Mouse (Mus musculus): ENCODE measurements around the gene Cenpb. TPM values are rescaled to one million over a fixed set of nuclear protein-coding genes. Genes with fewer than 3 reads are reported as not detected.

Gene Cenpb
- polyA plus RNA-seq, 1 experiment, result 31.2 TPM

DNA sequence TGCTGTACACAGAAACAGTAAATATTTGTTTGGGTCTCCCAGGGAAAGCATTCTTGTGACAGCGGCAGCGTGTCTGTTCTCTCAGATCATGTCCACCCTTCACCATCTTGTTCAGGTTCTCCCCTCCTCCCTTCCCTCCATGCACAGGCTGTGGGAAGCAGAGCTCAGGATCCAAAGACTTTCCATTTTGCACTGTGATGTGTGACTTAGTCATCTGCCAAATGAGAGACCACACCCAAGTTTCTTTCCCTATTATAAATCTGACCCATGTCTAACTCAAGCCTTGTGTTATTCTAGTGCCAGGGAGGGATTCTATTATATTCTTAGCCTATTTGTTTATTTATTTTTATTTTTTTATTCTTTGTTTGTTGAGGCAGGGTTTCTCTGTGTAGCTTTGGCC is 28.5 kb upstream of the Cenpb start:
- WGBS, result 100% methylated on average over 2 of the region's 2 CpGs
- Histone ChIP-seq H3K27me3 (ENCODE audit: control insufficient read depth, insufficient read depth, low read length) (no peaks in the 10 kb centered on the region), H3K27ac (ENCODE audit: insufficient read depth, low read length) (no peak overlapping the region), H3K4me3 (ENCODE audit: extremely low read depth, insufficient read depth, insufficient read length) (no peak overlapping the region), H3K36me3 (ENCODE audit: control insufficient read depth, insufficient read depth, low read length) (peaks cover 4% of the 10 kb centered on the region; the same call in 1 of the 2 replicates), H3K4me1 (ENCODE audit: control insufficient read depth, insufficient read depth, insufficient read length) (peaks cover 4% of the 10 kb centered on the region; the same call in 1 of the 2 replicates)
- TF ChIP-seq POLR2A (IDR thresholded peaks at IDR 0.05; ENCODE audit: low read depth, low read length), result no peak
- DNase-seq (ENCODE audit: low read depth in 1 of 2, low spot score in 2 of 2), result no peak

DNA sequence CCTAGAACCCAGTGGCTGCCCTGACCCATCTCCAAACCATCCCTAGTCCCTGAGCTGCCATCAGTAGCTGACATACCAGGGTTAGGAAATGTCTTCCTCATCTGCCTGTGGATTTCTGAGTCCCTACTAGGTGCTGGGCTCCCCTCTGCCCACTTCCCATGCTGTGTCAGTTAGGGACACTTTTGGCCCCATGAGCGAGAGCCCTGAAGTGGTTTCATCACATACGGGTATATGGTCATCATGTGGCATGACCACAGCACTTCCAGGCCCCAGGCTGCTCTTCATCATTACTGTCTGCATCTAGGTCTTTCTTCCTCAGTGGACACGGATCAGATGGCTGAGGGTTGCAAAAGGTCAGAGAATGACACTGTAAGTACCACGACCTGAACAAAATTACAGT is 26.9 kb upstream of the Cenpb start, which contains the start of gene Ap5s1:
TSS of gene Ap5s1 (plus strand) at position 301 of the 400 bp plus-strand sequence.
- no peaks in the 10 kb centered on the region for H3K27me3 ChIP-seq (ENCODE audit: control insufficient read depth, insufficient read depth, low read length)
- no peak for DNase-seq (ENCODE audit: low read depth in 1 of 2, low spot score in 2 of 2)
- H3K27ac ChIP-seq (ENCODE audit: insufficient read depth, low read length), result no peak within 1 kb of the TSS
- no peak for TF ChIP-seq CTCF (IDR thresholded peaks at IDR 0.05; ENCODE audit: extremely low read depth, insufficient read depth, insufficient read length, insufficient replicate concordance)
- TF ChIP-seq POLR2A (IDR thresholded peaks at IDR 0.05; ENCODE audit: low read depth, low read length), result no peak
- WGBS, result 89% methylated on average over 4 of the region's 4 CpGs
- no peak within 1 kb of the TSS for H3K4me3 ChIP-seq (ENCODE audit: extremely low read depth, insufficient read depth, insufficient read length)
- no peaks in the 10 kb centered on the region for H3K36me3 ChIP-seq (ENCODE audit: control insufficient read depth, insufficient read depth, low read length)
- H3K4me1 ChIP-seq (ENCODE audit: control insufficient read depth, insufficient read depth, insufficient read length), result peaks cover 4% of the 10 kb centered on the region; the same call in 1 of the 2 replicates

DNA sequence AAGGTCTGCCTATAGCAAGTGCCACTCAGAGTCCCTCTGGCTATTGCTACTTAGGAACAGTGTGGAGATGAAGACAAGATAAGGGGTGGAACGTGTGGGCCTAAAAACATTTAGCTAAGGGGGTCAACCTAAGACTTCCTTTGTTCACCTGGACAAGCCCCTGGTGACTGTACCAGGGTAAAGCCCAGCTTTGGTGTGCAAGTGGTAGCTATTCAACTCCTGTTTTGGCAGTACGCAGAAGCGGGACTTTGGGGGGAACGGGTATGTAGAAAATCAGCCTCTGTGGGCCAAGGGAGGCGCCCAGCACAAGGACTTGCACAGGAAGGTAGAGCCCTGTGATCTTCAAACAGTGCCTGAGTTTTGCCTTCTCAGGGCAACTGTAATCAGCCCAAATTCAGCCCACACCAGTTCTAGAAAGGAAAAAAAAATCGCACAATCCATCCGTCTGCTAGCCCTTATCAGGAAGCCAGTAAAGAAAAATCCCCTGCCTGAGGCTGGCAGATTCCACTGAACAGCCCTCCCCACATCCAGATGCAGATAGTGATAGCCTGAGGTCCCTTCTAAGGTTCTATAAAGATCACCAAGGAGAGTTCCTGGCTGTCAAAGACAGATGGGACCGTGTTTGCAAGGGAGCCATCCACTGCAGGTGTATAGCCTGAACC is 25.8 kb upstream of the Cenpb start:
- H3K4me3 ChIP-seq (ENCODE audit: extremely low read depth, insufficient read depth, insufficient read length), result no peak overlapping the region
- H3K36me3 ChIP-seq (ENCODE audit: control insufficient read depth, insufficient read depth, low read length), result no peaks in the 10 kb centered on the region
- H3K27me3 ChIP-seq (ENCODE audit: control insufficient read depth, insufficient read depth, low read length), result no peaks in the 10 kb centered on the region
- no peak for DNase-seq (ENCODE audit: low read depth in 1 of 2, low spot score in 2 of 2)
- H3K4me1 ChIP-seq (ENCODE audit: control insufficient read depth, insufficient read depth, insufficient read length), result peaks cover 2% of the 10 kb centered on the region; the same call in 1 of the 2 replicates
- no peak overlapping the region for H3K27ac ChIP-seq (ENCODE audit: insufficient read depth, low read length)
- TF ChIP-seq CTCF (IDR thresholded peaks at IDR 0.05; ENCODE audit: extremely low read depth, insufficient read depth, insufficient read length, insufficient replicate concordance), result no peak
- no peak for TF ChIP-seq POLR2A (IDR thresholded peaks at IDR 0.05; ENCODE audit: low read depth, low read length)
- 68% methylated on average over 8 of the region's 8 CpGs for WGBS

DNA sequence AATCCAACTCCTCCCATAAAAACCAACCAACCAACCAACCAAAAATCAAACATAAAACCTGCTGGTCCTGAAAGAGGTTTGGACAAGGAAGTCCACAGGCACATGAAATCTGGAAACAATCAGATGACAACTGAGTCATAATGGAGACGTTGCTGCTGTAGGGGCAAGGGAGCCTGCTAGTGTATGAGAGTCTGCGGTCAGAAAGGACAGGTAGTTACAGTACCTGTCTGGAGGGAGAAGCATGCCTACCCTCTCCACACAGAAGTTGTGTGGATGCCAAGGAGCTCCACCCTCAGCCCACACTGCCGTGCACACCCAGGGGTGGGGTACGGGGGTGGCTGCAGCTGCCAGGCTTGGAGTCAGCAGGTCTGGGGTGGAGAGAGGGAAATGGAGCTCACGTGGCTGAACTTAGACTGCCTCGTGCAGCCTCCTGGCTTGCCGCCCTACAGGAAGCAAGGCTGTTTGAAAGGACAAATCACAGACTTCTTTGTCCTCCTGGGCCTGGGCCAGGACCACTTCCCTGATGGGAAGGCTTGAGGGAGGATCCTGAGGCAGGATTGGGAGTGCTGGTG is 24.6 kb upstream of the Cenpb start:
- DNase-seq (ENCODE audit: low read depth in 1 of 2, low spot score in 2 of 2), result no peak
- WGBS, result 26% methylated on average over 7 of the region's 7 CpGs
- Histone ChIP-seq H3K4me1 (ENCODE audit: control insufficient read depth, insufficient read depth, insufficient read length) (peaks cover 2% of the 10 kb centered on the region; the same call in 1 of the 2 replicates), H3K4me3 (ENCODE audit: extremely low read depth, insufficient read depth, insufficient read length) (no peak overlapping the region), H3K27me3 (ENCODE audit: control insufficient read depth, insufficient read depth, low read length) (no peaks in the 10 kb centered on the region), H3K36me3 (ENCODE audit: control insufficient read depth, insufficient read depth, low read length) (no peaks in the 10 kb centered on the region), H3K27ac (ENCODE audit: insufficient read depth, low read length) (peak overlapping the region; percentile 51)
- TF ChIP-seq POLR2A (IDR thresholded peaks at IDR 0.05; ENCODE audit: low read depth, low read length) (no peak), CTCF (IDR thresholded peaks at IDR 0.05; ENCODE audit: extremely low read depth, insufficient read depth, insufficient read length, insufficient replicate concordance) (no peak)

DNA sequence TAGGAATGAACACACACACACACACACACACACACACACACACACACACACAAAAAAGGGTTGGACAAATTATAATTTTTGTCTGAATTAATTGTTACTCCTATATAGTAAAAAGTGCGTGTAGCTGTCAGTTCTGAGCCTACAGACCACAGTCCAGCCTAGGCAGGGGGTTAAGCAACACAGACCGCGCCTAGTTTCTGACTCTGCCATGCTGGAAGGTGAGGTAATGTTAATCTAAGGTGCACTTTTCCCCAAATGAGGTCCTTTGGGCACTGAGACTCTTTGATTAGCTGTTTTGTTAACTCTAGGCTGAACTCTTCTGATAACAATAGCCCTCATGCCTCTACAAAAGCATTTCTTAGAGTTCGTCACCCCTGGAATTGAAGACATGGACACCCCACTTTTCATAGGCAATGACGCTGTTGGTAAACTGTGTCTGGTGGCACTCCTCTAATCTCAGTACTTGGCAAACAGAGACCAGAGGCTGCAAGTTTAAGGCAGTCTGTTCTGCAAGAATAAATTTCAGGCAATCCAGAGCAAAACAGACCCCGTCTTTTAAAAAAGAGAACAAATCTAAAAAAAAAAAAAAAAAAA is 24.0 kb upstream of the Cenpb start:
- Histone ChIP-seq H3K27me3 (ENCODE audit: control insufficient read depth, insufficient read depth, low read length) (no peaks in the 10 kb centered on the region), H3K27ac (ENCODE audit: insufficient read depth, low read length) (no peak overlapping the region), H3K4me3 (ENCODE audit: extremely low read depth, insufficient read depth, insufficient read length) (no peak overlapping the region), H3K36me3 (ENCODE audit: control insufficient read depth, insufficient read depth, low read length) (no peaks in the 10 kb centered on the region), H3K4me1 (ENCODE audit: control insufficient read depth, insufficient read depth, insufficient read length) (peaks cover 2% of the 10 kb centered on the region; the same call in 1 of the 2 replicates)
- DNase-seq (ENCODE audit: low read depth in 1 of 2, low spot score in 2 of 2), result no peak
- TF ChIP-seq POLR2A (IDR thresholded peaks at IDR 0.05; ENCODE audit: low read depth, low read length), result no peak
- no peak for TF ChIP-seq CTCF (IDR thresholded peaks at IDR 0.05; ENCODE audit: extremely low read depth, insufficient read depth, insufficient read length, insufficient replicate concordance)
- WGBS, result 79% methylated on average over 6 of the region's 6 CpGs

DNA sequence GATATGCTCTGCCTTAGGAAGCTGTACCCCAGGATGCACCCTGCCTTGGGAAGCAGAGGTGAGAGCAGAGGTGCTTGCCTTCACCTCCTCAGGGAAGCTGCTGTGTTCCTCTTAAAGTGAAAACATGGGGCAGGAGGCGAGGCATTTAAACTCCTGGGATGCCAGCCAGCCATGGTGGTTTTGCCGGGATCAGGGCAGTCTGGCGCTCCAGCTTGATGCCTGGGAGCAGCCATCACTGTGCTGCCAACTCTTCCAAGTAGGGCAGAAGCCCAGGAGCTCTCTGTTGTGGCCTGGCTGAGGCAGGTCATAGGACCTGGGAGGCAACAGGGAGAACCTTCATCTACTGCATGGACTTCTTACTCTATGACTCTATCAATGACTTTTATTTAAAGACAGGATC is 21.4 kb upstream of the Cenpb start:
- 94% methylated on average over 3 of the region's 3 CpGs for WGBS
- no peak for TF ChIP-seq CTCF (IDR thresholded peaks at IDR 0.05; ENCODE audit: extremely low read depth, insufficient read depth, insufficient read length, insufficient replicate concordance)
- TF ChIP-seq POLR2A (IDR thresholded peaks at IDR 0.05; ENCODE audit: low read depth, low read length), result no peak
- no peak for DNase-seq (ENCODE audit: low read depth in 1 of 2, low spot score in 2 of 2)
- H3K36me3 ChIP-seq (ENCODE audit: control insufficient read depth, insufficient read depth, low read length), result 0 out of 2 replicates have a peak, but pooled peaks cover 1% of the 10 kb centered on the region
- peaks cover 2% of the 10 kb centered on the region; the same call in 1 of the 2 replicates for H3K4me1 ChIP-seq (ENCODE audit: control insufficient read depth, insufficient read depth, insufficient read length)
- no peak overlapping the region for H3K27ac ChIP-seq (ENCODE audit: insufficient read depth, low read length)
- no peak overlapping the region for H3K4me3 ChIP-seq (ENCODE audit: extremely low read depth, insufficient read depth, insufficient read length)
- H3K27me3 ChIP-seq (ENCODE audit: control insufficient read depth, insufficient read depth, low read length), result no peaks in the 10 kb centered on the region
